Mouse (Mus musculus): ENCODE measurements around the gene Syn3. TPM values are rescaled to one million over a fixed set of nuclear protein-coding genes. Genes with fewer than 3 reads are reported as not detected.

The Syn3 gene
- polyA plus RNA-seq, 1 experiment from 2014 or later: 2.6 TPM

- no peaks in the 10 kb centered on the region for H3K36me3 ChIP-seq
- no peak for ATAC-seq (ENCODE audit: insufficient number of reproducible peaks, low FRiP score, low TSS enrichment, low read depth)
- no peaks in the 10 kb centered on the region for H3K4me1 ChIP-seq
- H3K4me2 ChIP-seq (replicated peaks): no peak overlapping the region
- 62% methylated on average over 2 of the region's 2 CpGs for WGBS
- no peaks in the 10 kb centered on the region for H3K27me3 ChIP-seq
- H3K4me3 ChIP-seq (replicated peaks): no peak overlapping the region
- H3K9ac ChIP-seq: no peak overlapping the region
- no peak overlapping the region for H3K27ac ChIP-seq (replicated peaks)
- no peaks in the 10 kb centered on the region for H3K9me3 ChIP-seq (replicated peaks)
Observed at GRCm38 (mm10) chr10:86116268-86116667, 382.4 kb downstream of the Syn3 start.

- Histone ChIP-seq H3K4me3 (replicated peaks) (no peak overlapping the region), H3K4me1 (no peaks in the 10 kb centered on the region), H3K27ac (replicated peaks) (no peak overlapping the region), H3K36me3 (no peaks in the 10 kb centered on the region), H3K9ac (no peak overlapping the region), H3K9me3 (replicated peaks) (no peaks in the 10 kb centered on the region), H3K4me2 (replicated peaks) (no peak overlapping the region), H3K27me3 (no peaks in the 10 kb centered on the region)
- no peak for ATAC-seq (ENCODE audit: insufficient number of reproducible peaks, low FRiP score, low TSS enrichment, low read depth)
- 70% methylated on average over 5 of the region's 5 CpGs for WGBS
Observed at GRCm38 (mm10) chr10:86114431-86114848, 384.3 kb downstream of the Syn3 start.

DNA sequence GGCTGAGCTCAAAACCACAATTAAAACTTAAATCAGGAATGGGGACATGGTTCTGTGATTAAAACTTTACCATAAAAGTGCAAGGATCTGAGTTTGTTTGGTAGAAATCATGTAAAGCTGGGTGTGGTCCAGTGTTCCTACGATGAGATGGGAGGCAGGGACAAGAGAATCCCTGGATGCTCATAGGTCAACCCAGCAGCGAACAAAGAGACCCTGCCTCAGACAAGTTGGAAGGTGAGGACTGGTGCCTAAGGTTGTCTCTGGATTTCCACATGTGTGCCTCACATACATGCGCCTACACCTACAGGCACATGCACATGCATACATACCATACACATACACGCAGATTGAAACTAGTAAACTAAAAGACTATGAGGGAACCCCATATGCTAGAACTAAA lies 389.9 kb downstream of the Syn3 start:
- no peak overlapping the region for H3K4me2 ChIP-seq (replicated peaks)
- no peaks in the 10 kb centered on the region for H3K36me3 ChIP-seq
- H3K9ac ChIP-seq: no peak overlapping the region
- H3K4me1 ChIP-seq: no peaks in the 10 kb centered on the region
- H3K27ac ChIP-seq (replicated peaks): no peak overlapping the region
- 86% methylated on average over 4 of the region's 4 CpGs for WGBS
- no peaks in the 10 kb centered on the region for H3K27me3 ChIP-seq
- no peak overlapping the region for H3K4me3 ChIP-seq (replicated peaks)
- no peak for ATAC-seq (ENCODE audit: insufficient number of reproducible peaks, low FRiP score, low TSS enrichment, low read depth)
- no peaks in the 10 kb centered on the region for H3K9me3 ChIP-seq (replicated peaks)

- Histone ChIP-seq H3K4me2 (replicated peaks) (no peak overlapping the region), H3K9me3 (replicated peaks) (no peaks in the 10 kb centered on the region), H3K4me1 (no peaks in the 10 kb centered on the region), H3K27ac (replicated peaks) (no peak overlapping the region), H3K36me3 (no peaks in the 10 kb centered on the region), H3K27me3 (no peaks in the 10 kb centered on the region), H3K4me3 (replicated peaks) (no peak overlapping the region), H3K9ac (no peak overlapping the region)
- WGBS: 69% methylated on average over 4 of the region's 4 CpGs
- no peak for ATAC-seq (ENCODE audit: insufficient number of reproducible peaks, low FRiP score, low TSS enrichment, low read depth)
Observed at GRCm38 (mm10) chr10:86107681-86108080, 391.0 kb downstream of the Syn3 start.

DNA sequence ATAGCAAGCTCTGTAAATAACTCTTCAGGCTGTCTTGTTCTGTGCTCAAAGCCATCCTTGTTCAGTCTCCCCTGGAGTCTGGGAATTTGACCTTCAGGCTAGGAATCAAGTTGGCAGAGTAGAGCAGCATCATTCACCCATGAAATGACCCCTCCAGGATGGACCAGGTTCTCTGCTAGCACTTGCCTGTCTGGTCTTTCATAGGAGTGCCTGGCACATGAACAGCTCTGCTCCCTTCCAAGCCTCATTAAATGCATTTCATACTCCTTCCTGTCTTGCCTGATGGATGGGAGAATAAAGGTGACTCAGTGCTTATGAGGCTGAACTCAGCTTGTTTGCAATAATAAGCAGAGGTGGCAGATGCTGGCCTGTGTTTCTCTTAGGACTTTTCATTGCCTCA lies 394.7 kb downstream of the Syn3 start:
- no peaks in the 10 kb centered on the region for H3K27me3 ChIP-seq
- H3K4me3 ChIP-seq (replicated peaks): no peak overlapping the region
- no peaks in the 10 kb centered on the region for H3K36me3 ChIP-seq
- no peak for ATAC-seq (ENCODE audit: insufficient number of reproducible peaks, low FRiP score, low TSS enrichment, low read depth)
- H3K4me2 ChIP-seq (replicated peaks): no peak overlapping the region
- H3K27ac ChIP-seq (replicated peaks): no peak overlapping the region
- H3K4me1 ChIP-seq: no peaks in the 10 kb centered on the region
- H3K9ac ChIP-seq: no peak overlapping the region
- H3K9me3 ChIP-seq (replicated peaks): no peaks in the 10 kb centered on the region

- no peak for ATAC-seq (ENCODE audit: insufficient number of reproducible peaks, low FRiP score, low TSS enrichment, low read depth)
- Histone ChIP-seq H3K4me2 (replicated peaks) (no peak overlapping the region), H3K27ac (replicated peaks) (no peak overlapping the region), H3K36me3 (no peaks in the 10 kb centered on the region), H3K4me1 (no peaks in the 10 kb centered on the region), H3K9me3 (replicated peaks) (no peaks in the 10 kb centered on the region), H3K4me3 (replicated peaks) (no peak overlapping the region), H3K9ac (no peak overlapping the region), H3K27me3 (no peaks in the 10 kb centered on the region)
- 80% methylated on average over 3 of the region's 3 CpGs for WGBS
Observed at GRCm38 (mm10) chr10:86100281-86100851, 398.3 kb downstream of the Syn3 start.

DNA sequence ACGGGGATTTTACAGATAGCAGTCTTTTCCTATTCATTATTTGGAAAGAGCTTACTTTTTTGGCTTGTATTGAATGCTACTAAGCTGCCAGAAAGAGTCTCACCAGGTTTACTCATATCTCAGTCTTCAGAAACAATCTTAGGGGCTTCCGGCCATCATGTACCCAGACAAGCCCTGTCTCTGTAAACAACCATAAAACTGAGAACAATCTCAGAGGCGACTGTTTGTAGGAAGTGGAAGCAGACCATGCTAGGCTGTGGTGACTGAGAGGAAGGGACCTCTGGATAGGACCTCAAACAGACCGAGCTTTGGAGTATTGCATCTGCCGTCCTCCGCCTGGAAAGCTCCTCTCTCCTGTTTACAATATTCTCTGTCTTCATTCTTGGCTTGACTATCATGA lies 400.3 kb downstream of the Syn3 start:
- H3K9me3 ChIP-seq (replicated peaks): no peaks in the 10 kb centered on the region
- no peaks in the 10 kb centered on the region for H3K4me1 ChIP-seq
- H3K36me3 ChIP-seq: no peaks in the 10 kb centered on the region
- H3K4me2 ChIP-seq (replicated peaks): no peak overlapping the region
- no peak for ATAC-seq (ENCODE audit: insufficient number of reproducible peaks, low FRiP score, low TSS enrichment, low read depth)
- H3K9ac ChIP-seq: no peak overlapping the region
- WGBS: 85% methylated on average over 6 of the region's 6 CpGs
- H3K27ac ChIP-seq (replicated peaks): no peak overlapping the region
- H3K4me3 ChIP-seq (replicated peaks): no peak overlapping the region
- H3K27me3 ChIP-seq: no peaks in the 10 kb centered on the region

- H3K9me3 ChIP-seq (replicated peaks): no peaks in the 10 kb centered on the region
- 69% methylated on average over 14 of the region's 14 CpGs for WGBS
Observed at GRCm38 (mm10) chr10:86093109-86094035, 405.3 kb downstream of the Syn3 start.

DNA sequence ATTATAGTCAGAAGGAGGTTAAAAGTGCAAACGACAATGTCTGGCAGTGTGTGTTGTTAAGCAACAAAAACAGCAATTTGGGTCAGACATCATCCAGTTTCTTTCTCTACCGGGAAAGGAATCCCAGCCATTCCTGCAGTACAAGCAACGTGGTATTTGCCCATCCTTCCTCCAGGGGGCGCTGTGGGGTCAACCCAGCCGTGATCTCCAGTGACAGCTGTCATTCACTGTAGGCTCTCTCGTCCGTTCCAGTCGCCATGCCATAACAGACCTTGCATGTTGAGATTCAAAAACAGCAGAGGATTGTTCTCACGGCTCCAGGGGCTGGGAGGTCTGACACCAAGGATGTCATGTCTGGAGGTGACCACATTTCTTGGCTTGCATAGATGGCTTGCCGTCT lies 406.8 kb downstream of the Syn3 start:
- no peak for ATAC-seq (ENCODE audit: insufficient number of reproducible peaks, low FRiP score, low TSS enrichment, low read depth)
- 40% methylated on average over 10 of the region's 10 CpGs for WGBS
- no peaks in the 10 kb centered on the region for H3K36me3 ChIP-seq
- H3K27ac ChIP-seq (replicated peaks): no peak overlapping the region
- no peak overlapping the region for H3K4me3 ChIP-seq (replicated peaks)
- H3K4me2 ChIP-seq (replicated peaks): no peak overlapping the region
- H3K9me3 ChIP-seq (replicated peaks): no peaks in the 10 kb centered on the region
- H3K9ac ChIP-seq: no peak overlapping the region
- no peaks in the 10 kb centered on the region for H3K4me1 ChIP-seq
- no peaks in the 10 kb centered on the region for H3K27me3 ChIP-seq

More at GRCm38 (mm10) chr10:86093109-86094035, 405.3 kb downstream of the Syn3 start:
- Histone ChIP-seq H3K36me3 (no peaks in the 10 kb centered on the region), H3K27me3 (no peaks in the 10 kb centered on the region), H3K4me3 (replicated peaks) (no peak overlapping the region), H3K4me2 (replicated peaks) (no peak overlapping the region), H3K9ac (no peak overlapping the region), H3K4me1 (no peaks in the 10 kb centered on the region), H3K27ac (replicated peaks) (no peak overlapping the region)
- no peak for ATAC-seq (ENCODE audit: insufficient number of reproducible peaks, low FRiP score, low TSS enrichment, low read depth)

- no peak overlapping the region for H3K4me3 ChIP-seq (replicated peaks)
- no peak overlapping the region for H3K9ac ChIP-seq
- H3K4me1 ChIP-seq: no peaks in the 10 kb centered on the region
- H3K27me3 ChIP-seq: no peaks in the 10 kb centered on the region
- peak; percentile 15; the same call in 1 of the 2 replicates for ATAC-seq (ENCODE audit: insufficient number of reproducible peaks, low FRiP score, low TSS enrichment, low read depth)
- H3K27ac ChIP-seq (replicated peaks): no peak overlapping the region
- H3K9me3 ChIP-seq (replicated peaks): no peaks in the 10 kb centered on the region
- H3K36me3 ChIP-seq: no peaks in the 10 kb centered on the region
- 88% methylated on average over 9 of the region's 9 CpGs for WGBS
- H3K4me2 ChIP-seq (replicated peaks): no peak overlapping the region
Observed at GRCm38 (mm10) chr10:86079921-86080320, 418.8 kb downstream of the Syn3 start.

- Histone ChIP-seq H3K27me3 (no peaks in the 10 kb centered on the region), H3K4me3 (replicated peaks) (no peak overlapping the region), H3K4me1 (no peaks in the 10 kb centered on the region), H3K9me3 (replicated peaks) (no peaks in the 10 kb centered on the region), H3K4me2 (replicated peaks) (no peak overlapping the region), H3K27ac (replicated peaks) (no peak overlapping the region), H3K36me3 (no peaks in the 10 kb centered on the region), H3K9ac (no peak overlapping the region)
- WGBS: 84% methylated on average over 2 of the region's 2 CpGs
- ATAC-seq (ENCODE audit: insufficient number of reproducible peaks, low FRiP score, low TSS enrichment, low read depth): no peak
Observed at GRCm38 (mm10) chr10:86078761-86079160, 419.9 kb downstream of the Syn3 start.
